Mouse (Mus musculus) embryonic facial prominence, embryonic 12.5 days (tissue): ENCODE results near the gene Gm17606. TPM values are rescaled to one million over a fixed set of nuclear protein-coding genes. Genes with fewer than 3 reads are reported as not detected.

Experiments used
- ATAC-seq: fragments of 200-750 bp; cut with Nextera tagmentation; 2 replicates; pipeline ENCODE4 v1.8.0; 2017; ENCODE audit not compliant: insufficient number of reproducible peaks, insufficient read depth, low FRiP score, low TSS enrichment
- H3K27ac ChIP-seq: fragments of 300-500 bp; sonication (generic); 2 replicates; pipeline ENCODE4 v1.5.1; 2016; ENCODE audit warnings: mild to moderate bottlenecking
- H3K27me3 ChIP-seq: fragments of 300-500 bp; sonication (generic); 2 replicates; pipeline ENCODE4 v1.6.1; 2016; ENCODE audit warnings: mild to moderate bottlenecking, moderate library complexity
- H3K36me3 ChIP-seq: fragments of 300-500 bp; sonication (generic); 2 replicates; pipeline ENCODE4 v1.6.1; 2016; ENCODE audit warnings: mild to moderate bottlenecking
- H3K4me1 ChIP-seq: fragments of 300-500 bp; sonication (generic); 2 replicates; pipeline ENCODE4 v1.6.1; 2016
- H3K4me2 ChIP-seq: fragments of 300-500 bp; sonication (generic); replicated peaks from 2 replicates; pipeline ENCODE4 v1.6.1; 2016; ENCODE audit warnings: mild to moderate bottlenecking, moderate library complexity
- H3K4me3 ChIP-seq: fragments of 300-500 bp; sonication (generic); 2 replicates; pipeline ENCODE4 v1.5.1; 2016; ENCODE audit warnings: mild to moderate bottlenecking
- H3K9ac ChIP-seq: fragments of 300-500 bp; sonication (generic); 2 replicates; pipeline ENCODE4 v1.6.1; 2016; ENCODE audit warnings: mild to moderate bottlenecking, moderate library complexity
- H3K9me3 ChIP-seq: fragments of 300-500 bp; sonication (generic); 2 replicates; pipeline ENCODE4 v1.6.1; 2016; ENCODE audit warnings: mild to moderate bottlenecking, moderate library complexity
- WGBS: fragments of 180-500 bp; shearing (Covaris S2); methylation state at CpG from one replicate; pipeline ENCODE4 v1.1.7; 2016; 5-methylcytosine and 5-hydroxymethylcytosine counted together
- polyA plus RNA-seq: library from polyadenylated mRNA; unstranded; fragments of >200 nt; fragmentation: Nextera tagmentation; extraction: Ambion mirVana; gene quantifications from 2 replicates; pipeline ENCODE4 v1.2.1, GENCODE M21; 2016

The Gm17606 gene
- polyA plus RNA-seq = 1.1 TPM in 1 of 2 replicates, not detected in the other

- Histone ChIP-seq H3K4me3 (peak within 1 kb of the TSS; percentile 59), H3K4me2 (peak within 1 kb of the TSS; percentile 90), H3K27ac (peak within 1 kb of the TSS; percentile 88), H3K4me1 (peaks cover 24% of the 10 kb centered on the region), H3K9ac (peak within 1 kb of the TSS; percentile 83), H3K27me3 (no peaks in the 10 kb centered on the region), H3K36me3 (peaks cover 65% of the 10 kb centered on the region), H3K9me3 (no peaks in the 10 kb centered on the region)
- ATAC-seq = no peak
- 1% methylated on average over 28 of the region's 28 CpGs for WGBS
Measured at GRCm38 (mm10) chr14:54640946-54641304, at the start of gene Gm17606. Gene Gm17606, plus strand, starts transcription at chr14:54640952.

DNA sequence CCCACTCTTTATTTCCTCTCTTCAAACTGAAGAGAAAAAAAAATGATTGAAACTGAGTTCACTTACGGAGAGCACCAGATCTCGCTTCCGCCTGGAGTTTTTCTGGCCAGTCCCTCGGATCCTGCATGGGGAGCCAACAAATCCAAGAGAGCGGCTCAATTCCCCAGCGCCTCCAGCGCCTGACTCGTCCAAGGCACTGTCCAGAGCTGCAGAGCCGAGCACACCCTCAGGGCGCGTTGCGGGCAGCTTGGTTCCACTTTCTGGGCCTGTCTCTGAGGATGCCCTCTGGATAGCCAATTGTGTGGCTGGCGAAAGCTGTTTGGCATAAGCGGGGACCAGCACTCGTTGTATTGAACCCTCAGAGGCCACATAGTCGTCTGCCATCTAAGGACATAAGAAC, 49.7 kb upstream of the Gm17606 start:
- H3K9ac ChIP-seq = no peak overlapping the region
- H3K9me3 ChIP-seq = no peaks in the 10 kb centered on the region
- H3K4me3 ChIP-seq = no peak overlapping the region
- peaks cover 18% of the 10 kb centered on the region for H3K36me3 ChIP-seq
- ATAC-seq = no peak
- no peak overlapping the region for H3K4me2 ChIP-seq
- no peaks in the 10 kb centered on the region for H3K4me1 ChIP-seq
- no peaks in the 10 kb centered on the region for H3K27me3 ChIP-seq
- WGBS = 89% methylated on average over 16 of the region's 16 CpGs
- H3K27ac ChIP-seq = no peak overlapping the region

DNA sequence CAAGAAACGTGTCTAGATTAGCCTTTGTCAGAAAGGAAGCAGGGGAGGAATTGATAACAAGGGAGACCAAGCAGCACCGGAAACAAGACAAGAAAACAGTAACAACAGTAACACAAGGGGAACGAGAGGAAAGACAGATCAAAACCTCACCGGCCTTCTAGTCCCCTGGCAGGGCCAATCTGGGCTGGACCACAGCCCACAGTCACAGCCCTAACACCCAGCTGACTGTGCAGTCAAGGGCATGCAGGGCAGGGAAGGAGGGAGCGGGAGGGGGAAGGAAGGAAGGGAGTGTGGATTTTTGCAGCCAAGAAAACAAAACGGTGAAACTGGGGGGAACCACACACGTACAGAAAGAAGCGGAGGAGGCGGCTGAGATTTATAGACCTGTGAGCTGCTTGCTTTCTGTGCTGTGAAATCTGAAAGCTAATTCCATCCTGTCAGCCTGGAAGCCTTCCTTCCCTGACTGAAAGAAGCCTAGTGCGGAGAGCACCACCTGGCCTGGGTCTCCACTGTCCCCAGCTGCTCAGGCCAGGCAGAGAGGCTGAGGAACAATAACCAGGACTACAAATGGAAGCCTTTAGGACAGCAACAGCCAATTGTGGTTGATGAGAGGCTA, 48.3 kb upstream of the Gm17606 start:
- H3K9me3 ChIP-seq = no peaks in the 10 kb centered on the region
- H3K36me3 ChIP-seq = peaks cover 18% of the 10 kb centered on the region
- no peak overlapping the region for H3K4me2 ChIP-seq
- H3K27me3 ChIP-seq = no peaks in the 10 kb centered on the region
- WGBS = 74% methylated on average over 10 of the region's 10 CpGs
- no peak for ATAC-seq
- H3K4me3 ChIP-seq = no peak overlapping the region
- H3K9ac ChIP-seq = no peak overlapping the region
- 0 out of 2 replicates have a peak overlapping the region, but pooled peaks have one; percentile 25 for H3K27ac ChIP-seq
- no peaks in the 10 kb centered on the region for H3K4me1 ChIP-seq

DNA sequence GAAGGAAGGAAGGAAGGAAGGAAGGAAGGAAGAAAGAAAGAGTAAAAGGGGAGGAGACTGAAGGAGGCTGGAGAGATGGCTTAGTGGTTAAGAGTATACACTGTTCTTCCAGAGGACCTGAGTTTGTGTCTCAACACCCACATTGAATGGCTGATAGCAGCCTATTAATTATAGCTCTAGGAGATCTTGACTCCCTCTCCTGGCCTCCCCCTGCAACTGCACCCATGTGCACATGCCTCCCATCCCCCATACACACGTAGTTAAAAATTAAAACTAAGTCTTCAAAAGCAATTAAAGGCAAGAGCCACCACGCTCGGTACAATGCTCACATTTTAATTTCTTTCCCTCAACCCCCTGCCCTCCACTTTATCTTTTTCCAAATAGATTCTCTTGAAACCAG, 46.7 kb upstream of the Gm17606 start:
- Histone ChIP-seq H3K4me1 (no peaks in the 10 kb centered on the region), H3K36me3 (peaks cover 21% of the 10 kb centered on the region), H3K27me3 (no peaks in the 10 kb centered on the region), H3K27ac (no peak overlapping the region), H3K4me2 (no peak overlapping the region), H3K9ac (no peak overlapping the region), H3K9me3 (no peaks in the 10 kb centered on the region), H3K4me3 (no peak overlapping the region)
- ATAC-seq = no peak
- WGBS = 95% methylated on average over 3 of the region's 3 CpGs

GRCm38 (mm10) chr14:54594631-54595414, 45.9 kb upstream of the Gm17606 start:
- 63% methylated on average over 28 of the region's 28 CpGs for WGBS
- no peaks in the 10 kb centered on the region for H3K9me3 ChIP-seq
- H3K27me3 ChIP-seq = no peaks in the 10 kb centered on the region
- no peak for ATAC-seq
- H3K4me2 ChIP-seq = no peak overlapping the region
- no peak overlapping the region for H3K4me3 ChIP-seq
- H3K4me1 ChIP-seq = no peaks in the 10 kb centered on the region
- no peak overlapping the region for H3K27ac ChIP-seq
- peaks cover 26% of the 10 kb centered on the region for H3K36me3 ChIP-seq
- H3K9ac ChIP-seq = no peak overlapping the region

DNA sequence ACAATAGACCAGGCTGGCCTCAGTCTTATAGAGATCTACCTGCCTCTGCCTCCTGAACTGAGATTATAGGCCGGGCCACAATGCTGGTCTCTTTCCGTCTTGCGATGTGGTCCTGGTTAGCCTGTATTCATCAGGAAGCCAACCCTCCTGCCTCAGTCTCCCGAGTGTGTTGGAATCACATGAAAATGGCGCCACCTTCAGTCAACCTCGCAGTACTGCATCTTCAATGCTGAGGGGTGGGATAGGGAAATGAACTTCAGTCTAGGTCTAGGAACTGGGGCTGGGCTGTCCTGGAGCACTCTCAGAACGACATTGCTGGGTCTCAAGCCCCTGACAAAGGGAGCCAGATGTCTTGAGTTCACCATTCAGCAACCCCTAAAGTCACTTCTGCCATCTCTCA, 43.7 kb upstream of the Gm17606 start:
- 81% methylated on average over 7 of the region's 7 CpGs for WGBS
- no peak for ATAC-seq
- Histone ChIP-seq H3K27ac (no peak overlapping the region), H3K27me3 (no peaks in the 10 kb centered on the region), H3K4me3 (no peak overlapping the region), H3K4me2 (no peak overlapping the region), H3K36me3 (peaks cover 19% of the 10 kb centered on the region), H3K4me1 (no peaks in the 10 kb centered on the region), H3K9me3 (no peaks in the 10 kb centered on the region), H3K9ac (no peak overlapping the region)

GRCm38 (mm10) chr14:54601601-54602000, 39.2 kb upstream of the Gm17606 start:
- whole genome bisulfite sequencing = 57% methylated on average over 2 of the region's 2 CpGs
- no peaks in the 10 kb centered on the region for H3K9me3 ChIP-seq
- H3K36me3 ChIP-seq = peaks cover 7% of the 10 kb centered on the region; the same call in 1 of the 2 replicates
- no peak for ATAC-seq
- no peaks in the 10 kb centered on the region for H3K27me3 ChIP-seq
- no peak overlapping the region for H3K27ac ChIP-seq
- no peak overlapping the region for H3K4me3 ChIP-seq
- H3K9ac ChIP-seq = no peak overlapping the region
- H3K4me1 ChIP-seq = peaks cover 10% of the 10 kb centered on the region
- H3K4me2 ChIP-seq = no peak overlapping the region

- ATAC-seq = no peak
- Histone ChIP-seq H3K4me3 (peak overlapping the region; percentile 62), H3K27ac (peak overlapping the region; percentile 91), H3K4me1 (peaks cover 10% of the 10 kb centered on the region), H3K4me2 (peak overlapping the region; percentile 47), H3K36me3 (peaks cover 7% of the 10 kb centered on the region; the same call in 1 of the 2 replicates), H3K9me3 (no peaks in the 10 kb centered on the region), H3K27me3 (no peaks in the 10 kb centered on the region), H3K9ac (peak overlapping the region; percentile 70)
- WGBS = 51% methylated on average over 4 of the region's 4 CpGs
Measured at GRCm38 (mm10) chr14:54602613-54603012, 38.1 kb upstream of the Gm17606 start.

GRCm38 (mm10) chr14:54603038-54603654, 37.6 kb upstream of the Gm17606 start:
- under 1% methylated on average over 46 of the region's 46 CpGs for WGBS
- no peaks in the 10 kb centered on the region for H3K9me3 ChIP-seq
- H3K4me1 ChIP-seq = peaks cover 10% of the 10 kb centered on the region
- peak; percentile 97 for ATAC-seq
- H3K4me3 ChIP-seq = peak overlapping the region; percentile 62
- peak overlapping the region; percentile 70 for H3K9ac ChIP-seq
- no peaks in the 10 kb centered on the region for H3K27me3 ChIP-seq
- H3K36me3 ChIP-seq = peaks cover 7% of the 10 kb centered on the region; the same call in 1 of the 2 replicates
- peak overlapping the region; percentile 91 for H3K27ac ChIP-seq
- H3K4me2 ChIP-seq = peak overlapping the region; percentile 47

DNA sequence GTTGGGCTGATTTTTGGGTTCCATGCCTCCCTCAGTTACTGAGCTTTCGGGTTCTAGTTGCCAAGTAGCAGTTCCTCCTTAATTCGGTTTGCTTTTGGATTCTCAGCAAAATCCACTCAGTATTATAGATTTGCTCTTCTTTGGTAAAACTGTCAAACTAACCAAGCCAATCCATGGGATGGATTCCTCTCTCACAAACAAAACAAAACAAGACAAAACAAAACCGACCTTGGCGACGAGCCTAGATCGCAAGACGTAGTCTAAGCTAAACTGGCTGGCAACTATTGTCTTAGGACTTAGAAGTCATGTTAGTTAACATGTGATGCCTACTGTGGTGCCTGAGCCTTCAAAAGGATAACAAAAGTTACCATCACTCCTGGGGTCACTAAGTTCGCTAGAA, 37.1 kb upstream of the Gm17606 start:
- Histone ChIP-seq H3K9ac (no peak overlapping the region), H3K4me3 (peak overlapping the region; percentile 62), H3K9me3 (no peaks in the 10 kb centered on the region), H3K4me1 (peaks cover 10% of the 10 kb centered on the region), H3K4me2 (peak overlapping the region; percentile 47), H3K27me3 (no peaks in the 10 kb centered on the region), H3K27ac (peak overlapping the region; percentile 91; the same call in 1 of the 2 replicates), H3K36me3 (peaks cover 7% of the 10 kb centered on the region; the same call in 1 of the 2 replicates)
- ATAC-seq = no peak
- 84% methylated on average over 8 of the region's 8 CpGs for WGBS

GRCm38 (mm10) chr14:54605752-54606321, 34.9 kb upstream of the Gm17606 start, which contains the start of gene 4931414P19Rik:
Gene 4931414P19Rik, minus strand, starts transcription at chr14:54605993.
- Histone ChIP-seq H3K36me3 (no peaks in the 10 kb centered on the region), H3K4me1 (peaks cover 10% of the 10 kb centered on the region), H3K27me3 (no peaks in the 10 kb centered on the region), H3K4me3 (peak within 1 kb of the TSS; percentile 42), H3K27ac (peak within 1 kb of the TSS; percentile 69), H3K4me2 (peak within 1 kb of the TSS; percentile 51), H3K9ac (peak within 1 kb of the TSS; percentile 34), H3K9me3 (no peaks in the 10 kb centered on the region)
- ATAC-seq = no peak
- 2% methylated on average over 39 of the region's 39 CpGs for WGBS
